Mouse (Mus musculus) retina, postnatal 1 day (tissue): ENCODE results near the gene Xpnpep2.
A peak's percentile ranks its signal among the peaks of the same experiment; 100 is the strongest.

Source experiments
- DNase-seq: peaks from one replicate; pipeline ENCODE4 v3.0.0-alpha.2; 2012

The Xpnpep2 gene

GRCm38 (mm10) chrX:48108394-48109315, at the start of gene Xpnpep2:
Gene Xpnpep2, plus strand, starts transcription at chrX:48108725.
- DNase-seq = no peak

DNA sequence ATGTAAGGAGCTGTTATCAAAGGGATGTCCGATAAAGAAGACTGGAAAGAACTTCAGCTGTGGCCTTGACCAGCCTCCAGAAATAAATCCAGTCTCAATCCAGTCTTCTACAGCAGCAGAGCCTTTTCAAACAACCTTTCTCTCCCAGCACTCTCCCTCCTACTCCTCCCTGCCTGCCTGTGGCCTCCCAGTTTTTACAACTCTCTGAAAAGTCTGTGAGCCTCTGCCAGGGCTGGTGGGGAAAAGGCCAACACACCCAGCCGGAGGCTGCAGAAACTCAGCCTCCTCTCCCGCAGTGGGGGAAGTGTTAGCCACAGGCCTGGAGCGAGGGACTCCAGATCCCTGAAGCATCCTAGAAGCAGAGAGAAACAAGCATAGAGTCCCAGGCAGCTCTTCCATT, 46.0 kb upstream of the Xpnpep2 start:
- DNase-seq = no peak

GRCm38 (mm10) chrX:48064166-48064853, 44.2 kb upstream of the Xpnpep2 start:
- DNase-seq = no peak

DNA sequence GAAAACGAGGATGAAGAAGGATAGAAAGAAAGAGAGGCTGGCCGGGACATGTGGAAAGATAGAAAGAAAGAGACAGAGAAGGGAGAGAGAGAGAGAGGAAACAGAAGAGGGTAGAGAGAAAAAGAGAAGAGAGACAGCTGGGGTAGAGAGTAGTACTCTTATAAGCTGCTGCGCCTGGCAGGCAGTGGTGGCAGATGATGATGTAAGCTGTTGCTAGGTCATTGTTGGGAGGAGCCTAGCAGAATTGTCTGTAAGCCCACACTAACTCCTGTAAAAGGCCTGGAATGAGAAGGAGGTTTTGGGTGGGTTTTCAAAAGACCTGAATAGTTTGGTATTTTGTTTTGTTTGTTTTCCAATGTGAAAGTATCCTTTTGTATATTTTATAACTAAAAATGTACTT, 41.6 kb upstream of the Xpnpep2 start:
- DNase-seq = no peak

- no peak for DNase-seq
Observed at GRCm38 (mm10) chrX:48071961-48072360, 36.6 kb upstream of the Xpnpep2 start.

DNA sequence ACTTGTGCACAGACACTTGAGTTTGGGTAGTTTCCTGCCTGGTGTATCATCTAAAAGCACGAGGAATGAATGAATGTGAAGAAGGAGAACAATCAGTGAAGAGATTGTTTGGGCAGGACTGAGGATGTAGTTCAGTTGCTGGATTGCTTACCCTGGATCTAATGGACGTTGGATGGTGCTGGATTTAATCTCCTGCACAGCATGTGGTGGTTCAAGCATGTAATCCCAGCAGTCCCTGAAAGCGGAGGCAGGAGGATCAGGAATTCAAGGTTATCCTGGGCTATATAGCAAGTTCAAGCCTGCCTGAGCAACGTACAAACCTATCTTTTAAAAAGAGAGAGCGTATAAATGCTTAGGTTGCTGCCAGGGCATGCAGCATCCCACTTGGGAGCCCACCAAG, 36.1 kb upstream of the Xpnpep2 start:
- no peak for DNase-seq

DNA sequence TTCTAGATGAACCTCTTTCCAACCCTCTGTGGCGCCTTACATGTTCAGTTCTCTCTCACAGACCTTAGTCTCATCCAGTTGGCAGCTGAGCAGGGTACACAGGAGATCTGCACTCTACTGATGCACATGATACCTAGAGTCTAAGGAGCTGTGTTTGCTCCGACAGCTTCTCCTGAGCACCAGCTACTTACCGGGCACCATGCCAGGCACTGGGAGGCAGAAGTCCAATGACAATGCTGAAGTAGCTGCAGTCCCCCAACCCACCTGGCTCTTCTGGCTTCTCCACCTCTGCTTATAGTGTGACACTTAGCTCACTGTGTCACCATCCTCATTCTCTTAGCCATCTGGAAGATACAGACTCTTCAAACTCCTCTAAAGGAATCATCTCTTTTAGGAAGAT, 33.8 kb upstream of the Xpnpep2 start:
- DNase-seq = no peak

GRCm38 (mm10) chrX:48076806-48077425, 31.6 kb upstream of the Xpnpep2 start:
- DNase-seq = no peak

- no peak for DNase-seq
Observed at GRCm38 (mm10) chrX:48082364-48082763, 26.2 kb upstream of the Xpnpep2 start.

DNA sequence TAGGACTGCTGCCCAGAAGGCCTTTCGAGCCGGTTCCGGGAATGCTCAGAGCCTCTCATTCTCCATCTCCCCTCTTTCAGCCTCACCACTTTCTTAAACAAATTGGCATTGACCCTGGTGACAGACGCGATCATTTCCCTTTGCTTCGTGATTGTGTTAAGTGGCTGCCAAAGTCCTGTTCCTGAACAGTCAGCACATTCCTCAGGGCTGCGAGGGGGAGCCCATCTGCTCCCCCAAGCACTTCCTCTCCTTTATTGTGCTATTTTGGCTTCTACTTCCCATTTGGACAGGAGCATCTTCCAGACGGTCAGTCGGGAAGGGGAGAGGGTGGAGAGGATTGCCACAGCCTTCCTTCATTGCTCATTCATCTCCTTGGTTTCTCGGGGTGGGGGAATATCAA, 16.4 kb upstream of the Xpnpep2 start:
- DNase-seq = no peak

- peak; percentile 16 for DNase-seq
Observed at GRCm38 (mm10) chrX:48093555-48093954, 15.0 kb upstream of the Xpnpep2 start.

DNA sequence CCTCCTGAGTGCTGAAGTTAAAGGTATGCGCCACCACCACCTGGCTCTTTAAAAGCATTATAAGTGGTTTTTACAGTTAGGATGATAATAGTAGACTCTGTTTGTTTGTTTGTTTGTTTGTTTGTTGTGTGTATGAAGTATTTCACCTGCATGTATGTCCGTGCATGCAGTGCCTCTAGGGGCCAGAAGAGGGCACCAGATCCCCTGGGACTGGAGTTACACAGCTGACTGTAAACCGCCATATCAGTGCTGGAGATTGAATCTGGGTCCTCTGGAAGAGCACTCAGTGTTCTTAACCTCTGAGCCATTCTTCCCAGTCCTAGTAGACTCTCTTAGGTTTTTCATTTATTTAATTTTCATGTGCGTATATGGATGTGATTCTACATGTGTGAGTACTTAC, 13.9 kb upstream of the Xpnpep2 start:
- peak; percentile 28 for DNase-seq

DNA sequence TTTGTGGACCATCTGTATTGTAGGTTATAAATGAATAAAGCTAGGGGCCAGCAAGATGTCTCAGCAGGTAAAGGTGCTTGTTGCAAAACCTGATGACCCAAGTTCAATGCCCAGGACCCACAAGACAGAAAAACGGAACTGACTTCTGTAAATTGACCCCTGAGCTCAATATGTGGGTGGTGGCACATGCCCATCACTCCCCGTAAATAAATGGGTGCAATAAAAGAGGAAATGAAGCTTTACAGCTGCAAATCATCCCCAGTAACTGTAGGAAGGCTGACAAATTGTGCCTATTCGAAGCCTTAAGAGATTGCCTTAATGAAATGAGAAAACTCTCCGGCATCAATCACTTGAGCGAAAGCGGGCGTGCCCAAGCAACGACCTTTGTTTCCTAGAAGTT, 11.9 kb upstream of the Xpnpep2 start:
- no peak for DNase-seq

- DNase-seq = no peak
Observed at GRCm38 (mm10) chrX:48098470-48099129, 9.9 kb upstream of the Xpnpep2 start.

- peak; percentile 1 for DNase-seq
Observed at GRCm38 (mm10) chrX:48099871-48100270, 8.7 kb upstream of the Xpnpep2 start.

DNA sequence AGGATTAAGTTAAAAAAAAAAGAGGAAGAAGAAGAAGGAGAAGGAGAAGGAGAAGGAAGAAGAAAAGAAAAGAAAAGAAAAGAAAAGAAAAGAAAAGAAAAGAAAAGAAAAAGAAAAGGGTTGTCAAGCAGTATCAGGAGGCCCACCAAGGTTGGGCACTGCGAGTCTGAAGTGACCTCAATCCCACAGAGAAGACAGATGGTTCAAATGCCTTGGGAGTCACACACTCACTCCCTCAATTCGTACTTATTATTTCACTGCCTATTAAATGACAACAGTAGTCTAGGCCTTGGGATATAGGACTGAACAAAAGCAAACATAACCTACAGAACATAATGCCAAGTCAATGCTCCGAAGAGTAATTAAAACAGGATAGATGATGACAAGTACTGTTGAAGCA, 5.3 kb upstream of the Xpnpep2 start:
- DNase-seq = no peak

GRCm38 (mm10) chrX:48104736-48105441, 3.6 kb upstream of the Xpnpep2 start:
- no peak for DNase-seq

DNA sequence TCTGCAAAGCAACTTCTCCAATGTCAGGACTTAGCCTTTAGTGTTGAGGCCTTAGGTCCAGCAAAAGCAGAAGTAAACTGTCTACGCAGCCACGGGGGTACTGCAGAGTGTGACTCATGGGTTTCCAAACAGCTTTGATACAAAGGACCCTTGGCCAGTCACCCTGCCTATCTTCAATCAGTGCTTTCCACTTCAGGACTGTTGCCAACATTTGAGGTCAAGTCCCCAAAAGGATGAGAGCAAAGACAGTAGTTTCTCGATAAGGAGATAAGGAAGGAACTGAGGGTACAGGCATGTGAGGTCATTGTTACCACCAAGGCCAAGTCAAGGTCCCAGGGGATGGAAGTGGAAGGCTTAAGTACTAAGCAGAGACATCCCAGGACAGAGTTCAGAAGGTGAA, 2.3 kb upstream of the Xpnpep2 start:
- DNase-seq = no peak

GRCm38 (mm10) chrX:48109316-48109655, 761 bp downstream of the Xpnpep2 start:
- no peak for DNase-seq

- no peak for DNase-seq
Observed at GRCm38 (mm10) chrX:48119294-48119693, 10.8 kb downstream of the Xpnpep2 start.

GRCm38 (mm10) chrX:48124132-48125071, 15.9 kb downstream of the Xpnpep2 start:
- peak; percentile 87 for DNase-seq
